Mouse (Mus musculus) lung, postnatal 0 days (tissue): ENCODE data around the gene Wnt1. TPM values are rescaled to one million over a fixed set of nuclear protein-coding genes. Genes with fewer than 3 reads are reported as not detected.
A peak's percentile ranks its signal among the peaks of the same experiment; 100 is the strongest.
"Not testable (repeated sequence)": the region's sequence is repeated elsewhere in the genome, so short reads cannot be mapped to it uniquely, and the experiment has no call there.

Source experiments
- ATAC-seq: fragments of 200-750 bp; cut with Nextera tagmentation; 2 replicates; pipeline ENCODE4 v1.8.0; 2017; ENCODE audit warnings: moderate library complexity
- DNase-seq: peaks from one replicate; pipeline ENCODE4 v3.0.0-alpha.2; 2016; ENCODE audit warnings: low spot score
- H3K27ac ChIP-seq: fragments of 300-500 bp; sonication (generic); 2 replicates; pipeline ENCODE4 v1.5.1; 2014; ENCODE audit warnings: antibody characterized with exemption, mild to moderate bottlenecking, low read length, mixed read lengths
- H3K27me3 ChIP-seq: fragments of 300-500 bp; sonication (generic); replicated peaks from 2 replicates; pipeline ENCODE4 v1.6.1; 2014; ENCODE audit warnings: low read length, mixed read lengths; ENCODE audit not compliant: insufficient read depth
- H3K36me3 ChIP-seq: fragments of 300-500 bp; sonication (generic); 2 replicates; pipeline ENCODE4 v1.6.1; 2014; ENCODE audit warnings: low read length, mixed read lengths; ENCODE audit not compliant: insufficient read depth
- H3K4me1 ChIP-seq: fragments of 300-500 bp; sonication (generic); 2 replicates; pipeline ENCODE4 v1.6.1; 2014; ENCODE audit warnings: antibody characterized with exemption, low read depth, low read length, mixed read lengths; ENCODE audit not compliant: insufficient read depth
- H3K4me2 ChIP-seq: fragments of 300-500 bp; sonication (generic); replicated peaks from 2 replicates; pipeline ENCODE4 v1.6.1; 2014; ENCODE audit warnings: low read depth, mild to moderate bottlenecking, low read length, moderate library complexity, mixed read lengths
- H3K4me3 ChIP-seq: fragments of 300-500 bp; sonication (generic); 2 replicates; pipeline ENCODE4 v1.5.1; 2014; ENCODE audit warnings: low read depth, low read length
- H3K9ac ChIP-seq: fragments of 300-500 bp; sonication (generic); replicated peaks from 2 replicates; pipeline ENCODE4 v1.6.1; 2014; ENCODE audit warnings: low read depth, mild to moderate bottlenecking
- H3K9me3 ChIP-seq: fragments of 300-500 bp; sonication (generic); 2 replicates; pipeline ENCODE4 v1.6.1; 2016; ENCODE audit warnings: low read length, mixed read lengths
- CTCF ChIP-seq: IDR thresholded peaks from 2 replicates; pipeline ENCODE4 v1.5.1; 2016; ENCODE audit warnings: antibody characterized with exemption, mild to moderate bottlenecking
- EP300 ChIP-seq: IDR thresholded peaks from 2 replicates; pipeline ENCODE4 v1.6.1; 2016; ENCODE audit warnings: antibody characterized with exemption, mild to moderate bottlenecking, control low read depth
- WGBS: fragments of 180-500 bp; shearing (Covaris S2); extraction: QIAGEN DNeasy Blood & Tissue Kit; methylation state at CpG from one replicate; pipeline ENCODE4 v1.1.7; 2014; 5-methylcytosine and 5-hydroxymethylcytosine counted together
- polyA plus RNA-seq: library from polyadenylated mRNA; unstranded; fragments of >200 nt; fragmentation: Nextera tagmentation; extraction: Ambion mirVana; gene quantifications from 2 replicates; pipeline ENCODE4 v1.2.1, GENCODE M21; 2015

Gene Wnt1
- polyA plus RNA-seq, 1 experiment from 2014 or later = not detected

GRCm38 (mm10) chr15:98806809-98807770 is 17.4 kb downstream of the Wnt1 start:
- 2% methylated on average over 50 of the region's 58 CpGs for WGBS
- H3K9ac ChIP-seq = no peak overlapping the region
- H3K4me2 ChIP-seq = peak overlapping the region; percentile 60
- H3K36me3 ChIP-seq = no peaks in the 10 kb centered on the region
- ATAC-seq (peak; percentile 20; the same call in 1 of the 2 replicates), DNase-seq (peak; percentile 35)
- H3K4me3 ChIP-seq = peak overlapping the region; percentile 35
- H3K9me3 ChIP-seq = no peaks in the 10 kb centered on the region
- H3K4me1 ChIP-seq = peaks cover 21% of the 10 kb centered on the region; the same call in 1 of the 2 replicates
- H3K27me3 ChIP-seq = peaks cover 76% of the 10 kb centered on the region
- H3K27ac ChIP-seq = no peak overlapping the region
- TF ChIP-seq EP300 (no peak), CTCF (no peak)

- WGBS = under 1% methylated on average over 19 of the region's 34 CpGs
- peak overlapping the region; percentile 60 for H3K4me2 ChIP-seq
- peaks cover 66% of the 10 kb centered on the region for H3K27me3 ChIP-seq
- H3K4me3 ChIP-seq = peak overlapping the region; percentile 35
- DNase-seq = peak; percentile 40
- H3K27ac ChIP-seq = no peak overlapping the region
- ATAC-seq = peak; percentile 36
- TF ChIP-seq EP300 (no peak), CTCF (peak; percentile 3; the same call in 1 of the 2 replicates)
- peaks cover 8% of the 10 kb centered on the region for H3K36me3 ChIP-seq
- peaks cover 21% of the 10 kb centered on the region; the same call in 1 of the 2 replicates for H3K4me1 ChIP-seq
- no peak overlapping the region for H3K9ac ChIP-seq
- no peaks in the 10 kb centered on the region for H3K9me3 ChIP-seq
Measured at GRCm38 (mm10) chr15:98807895-98808650, 18.4 kb downstream of the Wnt1 start.

- Histone ChIP-seq H3K4me3 (peak overlapping the region; percentile 35; the same call in 1 of the 2 replicates), H3K4me1 (peaks cover 21% of the 10 kb centered on the region; the same call in 1 of the 2 replicates), H3K36me3 (peaks cover 14% of the 10 kb centered on the region), H3K9me3 (no peaks in the 10 kb centered on the region), H3K27ac (no peak overlapping the region), H3K9ac (no peak overlapping the region), H3K27me3 (peaks cover 60% of the 10 kb centered on the region), H3K4me2 (peak overlapping the region; percentile 60)
- WGBS = 13% methylated on average over 6 of the region's 6 CpGs
- ATAC-seq (no peak), DNase-seq (no peak)
- TF ChIP-seq EP300 (no peak), CTCF (no peak)
Measured at GRCm38 (mm10) chr15:98808651-98809134, 19.0 kb downstream of the Wnt1 start.

- H3K36me3 ChIP-seq = peaks cover 16% of the 10 kb centered on the region
- WGBS = 49% methylated on average over 3 of the region's 3 CpGs
- peaks cover 53% of the 10 kb centered on the region for H3K27me3 ChIP-seq
- no peak for TF ChIP-seq EP300
- no peak for TF ChIP-seq CTCF
- no peak within 1 kb of the TSS for H3K9ac ChIP-seq
- H3K4me3 ChIP-seq = peak within 1 kb of the TSS; percentile 35
- H3K4me2 ChIP-seq = peak within 1 kb of the TSS; percentile 60
- DNase-seq (no peak), ATAC-seq (no peak)
- no peaks in the 10 kb centered on the region for H3K9me3 ChIP-seq
- H3K27ac ChIP-seq = no peak within 1 kb of the TSS
- peaks cover 21% of the 10 kb centered on the region; the same call in 1 of the 2 replicates for H3K4me1 ChIP-seq
Measured at GRCm38 (mm10) chr15:98809390-98809789, 19.7 kb downstream of the Wnt1 start, which contains the start of gene Ddn. TSS of gene Ddn (minus strand) at chr15:98809490.

GRCm38 (mm10) chr15:98810212-98810611 is 20.6 kb downstream of the Wnt1 start:
- H3K27ac ChIP-seq, H3K4me3 ChIP-seq, DNase-seq, H3K4me2 ChIP-seq, ATAC-seq, H3K9ac ChIP-seq, H3K9me3 ChIP-seq: not testable (repeated sequence)
- WGBS = 71% methylated on average over 6 of the region's 6 CpGs
- Histone ChIP-seq H3K4me1 (peaks cover 20% of the 10 kb centered on the region; the same call in 1 of the 2 replicates), H3K36me3 (peaks cover 22% of the 10 kb centered on the region), H3K27me3 (peaks cover 45% of the 10 kb centered on the region)
- 0 out of 2 replicates have a peak, but pooled peaks have one; percentile 15 for TF ChIP-seq CTCF
